27 mouse cellular contexts compared by ENCODE assay signal in the genomic region with DNA sequence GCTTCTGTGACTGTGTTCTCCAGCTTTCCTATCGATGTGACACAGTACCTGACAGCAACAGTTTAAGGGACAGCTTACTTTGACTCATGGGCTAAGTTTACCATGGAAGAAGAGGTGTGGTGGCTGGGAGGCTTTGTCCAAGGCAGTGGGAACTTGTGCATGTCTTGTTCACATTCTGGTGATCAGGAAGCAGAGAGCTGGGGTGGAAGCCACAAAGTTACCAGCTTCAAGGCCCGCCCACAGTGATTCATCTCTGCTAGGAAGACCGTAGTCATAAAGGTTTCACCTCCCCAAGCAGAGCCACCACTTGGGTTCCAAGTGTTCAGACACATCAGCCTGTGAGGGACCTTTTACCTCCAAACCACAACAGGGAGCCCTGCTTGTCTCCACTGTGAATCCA.
A peak's percentile ranks its signal among the peaks of the same experiment; 100 is the strongest.
DNase-seq lines count a peak whose midpoint lies in the region; ATAC-seq and TF ChIP-seq lines count a peak whose summit lies in the region.
"Had no signal": no experiment of that assay in that cellular context is flagged by ENCODE, and none has a peak within 500 bp of the region (broad histone marks: within the 10 kb centered on the region; RNA-seq: fewer than 3 reads in every experiment).

No protein-coding gene starts in this region.

- ATAC-seq in stomach, postnatal 0 days (ENCODE audit: low FRiP score, low TSS enrichment), result peak; percentile 66
- ATAC-seq: CD4-positive, CD25-positive, alpha-beta regulatory T cell, adult 4 months; forebrain, embryonic 14.5 days; forebrain, postnatal 0 days; hindbrain, postnatal 0 days; intestine, postnatal 0 days had no signal

- no peak overlapping the region for H3K4me3 ChIP-seq in stomach, postnatal 0 days (ENCODE audit: low read depth, low read length)
- H3K4me3 ChIP-seq in cerebellum, adult 2 months (replicated peaks; ENCODE audit: insufficient read depth, low read depth, low read length), result no peak overlapping the region
- H3K4me3 ChIP-seq: embryonic facial prominence, embryonic 12.5 days; embryonic facial prominence, embryonic 15.5 days; gastrocnemius, adult 2 months; heart, embryonic 12.5 days; heart, embryonic 15.5 days; hindbrain, embryonic 10.5 days had no signal

- H3K27ac ChIP-seq in stomach, postnatal 0 days (replicated peaks), result no peak overlapping the region
- no peak overlapping the region for H3K27ac ChIP-seq in cerebellum, adult 2 months (ENCODE audit: insufficient read depth, low read length)
- H3K27ac ChIP-seq: embryonic facial prominence, embryonic 12.5 days; embryonic facial prominence, embryonic 15.5 days; gastrocnemius, adult 2 months; heart, embryonic 15.5 days; hindbrain, embryonic 10.5 days; hindbrain, embryonic 14.5 days; hindbrain, postnatal 0 days had no signal

- no peaks in the 10 kb centered on the region for H3K27me3 ChIP-seq in stomach, postnatal 0 days (ENCODE audit: control insufficient read depth, insufficient read depth, low read length)
- no peaks in the 10 kb centered on the region for H3K27me3 ChIP-seq in cerebellum, adult 2 months (ENCODE audit: control insufficient read depth, insufficient read depth, low read length)
- H3K27me3 ChIP-seq: embryonic facial prominence, embryonic 12.5 days; embryonic facial prominence, embryonic 15.5 days; heart, embryonic 12.5 days; heart, embryonic 15.5 days had no signal

- no peaks in the 10 kb centered on the region for H3K36me3 ChIP-seq in stomach, postnatal 0 days (ENCODE audit: control insufficient read depth, insufficient read depth, low read length)
- H3K36me3 ChIP-seq: embryonic facial prominence, embryonic 12.5 days; heart, embryonic 12.5 days; heart, embryonic 15.5 days; hindbrain, embryonic 10.5 days had no signal

- H3K9ac ChIP-seq in stomach, postnatal 0 days (ENCODE audit: low read length), result no peak overlapping the region
- H3K9ac ChIP-seq: embryonic facial prominence, embryonic 12.5 days; embryonic facial prominence, embryonic 15.5 days; forebrain, postnatal 0 days; heart, embryonic 12.5 days; heart, embryonic 15.5 days; hindbrain, embryonic 14.5 days had no signal

- H3K4me1 ChIP-seq in stomach, postnatal 0 days (replicated peaks; ENCODE audit: control insufficient read depth, insufficient read depth), result no peaks in the 10 kb centered on the region
- no peaks in the 10 kb centered on the region for H3K4me1 ChIP-seq in cerebellum, adult 2 months (ENCODE audit: control insufficient read depth, insufficient read depth, low read length)
- H3K4me1 ChIP-seq: embryonic facial prominence, embryonic 12.5 days; embryonic facial prominence, embryonic 15.5 days; hindbrain, embryonic 10.5 days had no signal

- H3K9me3 ChIP-seq in stomach, postnatal 0 days (ENCODE audit: control insufficient read depth, low read length), result no peaks in the 10 kb centered on the region
- H3K9me3 ChIP-seq: embryonic facial prominence, embryonic 12.5 days; embryonic facial prominence, embryonic 15.5 days; heart, embryonic 12.5 days; heart, embryonic 15.5 days; hindbrain, embryonic 10.5 days had no signal

- TF ChIP-seq EP300 in stomach, postnatal 0 days (optimal IDR thresholded peaks at IDR 0.05), result no peak

- no peak for TF ChIP-seq CTCF in stomach, postnatal 0 days (IDR thresholded peaks at IDR 0.05; ENCODE audit: low read depth)
- no peak for TF ChIP-seq CTCF in cerebellum, adult 2 months (IDR thresholded peaks at IDR 0.05; ENCODE audit: borderline replicate concordance, insufficient read depth, low read depth, low read length)

- 75% methylated on average over 3 of the region's 3 CpGs for WGBS in stomach, postnatal 0 days
- WGBS in cerebellum, adult 2 months, result 99% methylated on average over 3 of the region's 3 CpGs

- DNase-seq in 3134 (ENCODE audit: extremely low read depth, insufficient read length, low spot score) (peak; percentile 62), 3T3-L1 (ENCODE audit: low read depth, low spot score) (peak; percentile 75), NIH3T3 (ENCODE audit: low read depth) (peak; percentile 11)
- DNase-seq in stomach, postnatal 0 days (ENCODE audit: low spot score), result peak; percentile 30
- DNase-seq in cerebellum, postnatal 10 days, result no peak
- no peak for DNase-seq in cerebellum, adult 2 months
- DNase-seq: adrenal gland, adult 2 months; adrenal gland, postnatal 14 days; cerebellum, adult 11 months; cerebellum, adult 8-10 months; cerebellum, postnatal 25 days; forebrain, postnatal 0 days; gastrocnemius, adult 2 months; gastrocnemius, postnatal 14 days; heart, adult 11 months; heart, postnatal 10 days; heart, postnatal 36 days had no signal

- TF ChIP-seq POLR2A in cerebellum, adult 2 months (IDR thresholded peaks at IDR 0.05; ENCODE audit: borderline replicate concordance, insufficient read depth, low read length), result no peak

- no peak overlapping the region for H3K4me2 ChIP-seq in stomach, postnatal 0 days (replicated peaks; ENCODE audit: low read depth)
- H3K4me2 ChIP-seq: embryonic facial prominence, embryonic 12.5 days; embryonic facial prominence, embryonic 15.5 days; heart, embryonic 12.5 days; heart, embryonic 15.5 days; hindbrain, embryonic 14.5 days had no signal

Comparison
In these comparisons a context has a peak if more than half of its experiments do, and no peak if none do; other contexts are left out.
1. DNase-seq: peak in 3134 (single experiment), 3T3-L1 (single experiment), NIH3T3 (single experiment) and stomach, postnatal 0 days (single experiment); none in cerebellum, postnatal 10 days (0 of 2) and cerebellum, adult 2 months (0 of 2).